Mouse (Mus musculus) liver, embryonic 16.5 days (tissue): ENCODE data around the gene Fzd9. TPM values are rescaled to one million over a fixed set of nuclear protein-coding genes. Genes with fewer than 3 reads are reported as not detected.

Experiments used
- ATAC-seq: fragments of 200-750 bp; cut with Nextera tagmentation; 2 replicates; pipeline ENCODE4 v1.8.0; 2017; ENCODE audit warnings: low read depth, mild to moderate bottlenecking, moderate number of reproducible peaks, moderate library complexity
- H3K27ac ChIP-seq: fragments of 300-500 bp; sonication (generic); 2 replicates; pipeline ENCODE4 v1.5.1; 2014; ENCODE audit warnings: mild to moderate bottlenecking, low read length
- H3K27me3 ChIP-seq: fragments of 300-500 bp; sonication (generic); 2 replicates; pipeline ENCODE4 v1.6.1; 2014; ENCODE audit warnings: low read depth, low read length, mixed read lengths; ENCODE audit not compliant: control insufficient read depth, insufficient read depth
- H3K36me3 ChIP-seq: fragments of 300-500 bp; sonication (generic); 2 replicates; pipeline ENCODE4 v1.6.1; 2014; ENCODE audit warnings: mild to moderate bottlenecking; ENCODE audit not compliant: control insufficient read depth, insufficient read depth
- H3K4me1 ChIP-seq: fragments of 300-500 bp; sonication (generic); 2 replicates; pipeline ENCODE4 v1.6.1; 2014; ENCODE audit warnings: low read depth, low read length, mixed read lengths; ENCODE audit not compliant: control insufficient read depth
- H3K4me2 ChIP-seq: fragments of 300-500 bp; sonication (generic); 2 replicates; pipeline ENCODE4 v1.6.1; 2014; ENCODE audit warnings: low read depth, low read length, mixed read lengths
- H3K4me3 ChIP-seq: fragments of 300-500 bp; sonication (generic); 2 replicates; pipeline ENCODE4 v1.5.1; 2014; ENCODE audit warnings: low read depth, mild to moderate bottlenecking, low read length
- H3K9ac ChIP-seq: fragments of 300-500 bp; sonication (generic); 2 replicates; pipeline ENCODE4 v1.6.1; 2014; ENCODE audit warnings: low read depth, low read length
- H3K9me3 ChIP-seq: fragments of 300-500 bp; sonication (generic); replicated peaks from 2 replicates; pipeline ENCODE4 v1.6.1; 2016; ENCODE audit warnings: low read length; ENCODE audit not compliant: control insufficient read depth
- WGBS: fragments of 180-500 bp; shearing (Covaris S2); extraction: QIAGEN DNeasy Blood & Tissue Kit; methylation state at CpG from one replicate; pipeline ENCODE4 v1.1.7; 2014; ENCODE audit not compliant: insufficient replicate concordance; 5-methylcytosine and 5-hydroxymethylcytosine counted together
- polyA plus RNA-seq: library from polyadenylated mRNA; unstranded; fragments of >200 nt; fragmentation: Nextera tagmentation; extraction: Ambion mirVana; gene quantifications from 2 replicates; pipeline ENCODE4 v1.2.1, GENCODE M21; 2015

The Fzd9 gene
- polyA plus RNA-seq, 1 experiment from 2014 or later: 0.34 TPM

DNA sequence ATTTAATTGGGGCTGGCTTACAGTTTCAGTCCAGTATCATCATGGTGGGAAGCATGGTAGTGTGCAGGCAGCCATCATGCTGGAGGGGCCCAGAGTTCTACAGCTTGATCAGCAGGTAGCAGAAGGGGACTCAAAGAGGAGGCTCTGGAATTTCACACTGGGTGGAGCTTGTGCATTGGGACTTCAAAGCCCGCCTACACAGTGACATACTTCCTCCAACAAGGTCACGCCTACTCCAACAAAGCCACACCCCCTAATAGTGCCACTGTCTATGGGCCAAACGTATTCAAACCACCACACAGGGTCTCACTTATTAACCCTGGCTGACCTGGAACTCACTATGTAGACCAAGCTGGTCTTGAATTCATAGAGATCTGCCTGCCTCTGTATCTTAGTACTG lies 5.1 kb upstream of the Fzd9 start:
- H3K4me2 ChIP-seq: no peak overlapping the region
- no peak for ATAC-seq
- H3K27me3 ChIP-seq: peaks cover under 1% of the 10 kb centered on the region
- 67% methylated on average over 3 of the region's 3 CpGs for WGBS
- H3K4me3 ChIP-seq: no peak overlapping the region
- no peak overlapping the region for H3K27ac ChIP-seq
- H3K36me3 ChIP-seq: no peaks in the 10 kb centered on the region
- H3K9ac ChIP-seq: no peak overlapping the region
- no peaks in the 10 kb centered on the region; the same call in 1 of the 2 replicates for H3K4me1 ChIP-seq
- H3K9me3 ChIP-seq: no peaks in the 10 kb centered on the region

GRCm38 (mm10) chr5:135253741-135254401 lies 2.8 kb upstream of the Fzd9 start:
- Histone ChIP-seq H3K4me3 (no peak overlapping the region), H3K4me1 (peaks cover 11% of the 10 kb centered on the region), H3K27ac (no peak overlapping the region), H3K4me2 (no peak overlapping the region), H3K36me3 (no peaks in the 10 kb centered on the region), H3K9ac (no peak overlapping the region), H3K9me3 (no peaks in the 10 kb centered on the region), H3K27me3 (peaks cover 24% of the 10 kb centered on the region)
- ATAC-seq: no peak
- 29% methylated on average over 12 of the region's 12 CpGs for WGBS

- WGBS: 1% methylated on average over 83 of the region's 92 CpGs
- peak overlapping the region; percentile 85 for H3K4me2 ChIP-seq
- H3K27me3 ChIP-seq: peaks cover 24% of the 10 kb centered on the region
- peaks cover 11% of the 10 kb centered on the region for H3K4me1 ChIP-seq
- peaks cover 12% of the 10 kb centered on the region for H3K36me3 ChIP-seq
- no peak overlapping the region for H3K27ac ChIP-seq
- H3K4me3 ChIP-seq: peak overlapping the region; percentile 58
- peak overlapping the region; percentile 31; the same call in 1 of the 2 replicates for H3K9ac ChIP-seq
- no peaks in the 10 kb centered on the region for H3K9me3 ChIP-seq
- ATAC-seq: peak; percentile 58
Measured at GRCm38 (mm10) chr5:135250186-135251078, 598 bp downstream of the Fzd9 start.

GRCm38 (mm10) chr5:135248956-135249676 lies 1.9 kb downstream of the Fzd9 start:
- H3K9ac ChIP-seq: no peak overlapping the region
- no peak for ATAC-seq
- H3K36me3 ChIP-seq: peaks cover 26% of the 10 kb centered on the region
- H3K4me1 ChIP-seq: peaks cover 11% of the 10 kb centered on the region
- WGBS: 79% methylated on average over 16 of the region's 16 CpGs
- H3K27ac ChIP-seq: no peak overlapping the region
- H3K4me2 ChIP-seq: no peak overlapping the region
- peaks cover 24% of the 10 kb centered on the region for H3K27me3 ChIP-seq
- H3K4me3 ChIP-seq: no peak overlapping the region
- H3K9me3 ChIP-seq: no peaks in the 10 kb centered on the region

GRCm38 (mm10) chr5:135247337-135247736 lies 3.7 kb downstream of the Fzd9 start:
- ATAC-seq: no peak
- 60% methylated on average over 9 of the region's 9 CpGs for WGBS
- peaks cover 42% of the 10 kb centered on the region for H3K36me3 ChIP-seq

DNA sequence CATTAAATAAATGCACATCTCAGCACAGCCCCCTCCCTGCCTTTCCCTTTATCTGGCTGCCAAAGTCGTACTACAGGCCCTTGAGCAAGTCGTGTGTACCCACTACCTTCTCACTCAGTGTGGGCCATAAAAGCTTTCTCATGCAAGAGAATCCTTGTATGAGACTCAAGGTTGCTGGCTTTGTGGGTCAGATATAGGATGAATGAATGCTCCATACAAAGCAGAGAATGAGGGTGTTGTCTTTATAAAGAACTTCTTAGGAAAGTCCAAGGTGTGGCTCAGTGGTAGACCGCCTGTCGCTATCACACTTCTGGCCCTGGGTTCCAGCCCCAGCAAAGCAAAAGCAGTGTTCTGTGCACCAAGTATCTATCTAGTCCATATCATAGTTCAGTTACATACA lies 4.5 kb downstream of the Fzd9 start:
- no peak overlapping the region for H3K27ac ChIP-seq
- H3K36me3 ChIP-seq: peaks cover 50% of the 10 kb centered on the region
- no peak overlapping the region for H3K9ac ChIP-seq
- H3K4me3 ChIP-seq: no peak overlapping the region
- H3K27me3 ChIP-seq: peaks cover 24% of the 10 kb centered on the region
- H3K4me2 ChIP-seq: no peak overlapping the region
- 58% methylated on average over 4 of the region's 4 CpGs for WGBS
- no peaks in the 10 kb centered on the region for H3K9me3 ChIP-seq
- peaks cover 11% of the 10 kb centered on the region for H3K4me1 ChIP-seq
- no peak for ATAC-seq

More at GRCm38 (mm10) chr5:135247337-135247736, 3.7 kb downstream of the Fzd9 start:
- Histone ChIP-seq H3K9ac (no peak overlapping the region), H3K4me1 (peaks cover 11% of the 10 kb centered on the region), H3K4me3 (no peak overlapping the region), H3K27me3 (peaks cover 24% of the 10 kb centered on the region), H3K27ac (no peak overlapping the region), H3K4me2 (no peak overlapping the region), H3K9me3 (no peaks in the 10 kb centered on the region)

- ATAC-seq: no peak
- H3K36me3 ChIP-seq: peaks cover 83% of the 10 kb centered on the region
Measured at GRCm38 (mm10) chr5:135243166-135243565, 7.9 kb downstream of the Fzd9 start.

DNA sequence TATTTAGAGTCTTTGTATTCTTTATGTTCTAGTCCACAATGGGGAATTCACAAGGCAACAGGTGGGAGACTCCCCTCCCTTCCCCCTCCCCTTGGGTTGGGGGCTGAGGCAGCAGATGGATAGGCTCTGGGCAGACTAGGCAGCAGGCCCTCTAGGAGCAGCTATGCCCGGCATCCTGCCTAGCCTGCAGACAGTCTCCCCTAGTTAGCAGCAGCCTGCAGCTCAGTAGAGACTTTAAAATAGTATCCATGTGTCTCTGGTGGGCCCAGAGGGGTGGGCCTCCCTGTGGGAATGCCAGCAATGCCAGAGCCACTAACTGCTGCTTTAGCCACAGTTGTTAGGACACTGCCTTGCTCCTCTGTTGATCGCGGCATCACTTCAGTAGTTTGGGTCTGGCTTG lies 8.4 kb downstream of the Fzd9 start:
- Histone ChIP-seq H3K27me3 (no peaks in the 10 kb centered on the region), H3K36me3 (peaks cover 89% of the 10 kb centered on the region), H3K4me2 (no peak overlapping the region), H3K4me1 (no peaks in the 10 kb centered on the region), H3K9ac (no peak overlapping the region), H3K9me3 (no peaks in the 10 kb centered on the region), H3K27ac (no peak overlapping the region), H3K4me3 (no peak overlapping the region)
- WGBS: 94% methylated on average over 3 of the region's 3 CpGs
- ATAC-seq: no peak

More at GRCm38 (mm10) chr5:135243166-135243565, 7.9 kb downstream of the Fzd9 start:
- WGBS: 88% methylated on average over 1 of the region's 1 CpGs
- no peaks in the 10 kb centered on the region for H3K4me1 ChIP-seq
- no peak overlapping the region for H3K4me3 ChIP-seq
- no peaks in the 10 kb centered on the region for H3K27me3 ChIP-seq
- no peaks in the 10 kb centered on the region for H3K9me3 ChIP-seq
- H3K4me2 ChIP-seq: no peak overlapping the region
- no peak overlapping the region for H3K27ac ChIP-seq
- no peak overlapping the region for H3K9ac ChIP-seq
